21 mouse cellular contexts compared by ENCODE assay signal in genomic region chr11:113268831-113269319, GRCm38 (mm10).
DNase-seq lines count a peak whose midpoint lies in the region; TF ChIP-seq lines count a peak whose summit lies in the region.
"Had no signal": no experiment of that assay in that cellular context is flagged by ENCODE, and none has a peak within 500 bp of the region (broad histone marks: within the 10 kb centered on the region; RNA-seq: fewer than 3 reads in every experiment).

No protein-coding gene starts in this region.

- H3K4me1 ChIP-seq in embryonic fibroblast, embryonic 13.5 days (ENCODE audit: control insufficient read depth, insufficient read depth, low read length), result peaks cover 11% of the 10 kb centered on the region

- DNase-seq in heart, adult 11 months, result peak; percentile 94
- DNase-seq in heart, postnatal 14 days, result no peak
- DNase-seq in 3134 (ENCODE audit: extremely low read depth, insufficient read length, low spot score) (peak; percentile 80), NIH3T3 (ENCODE audit: low read depth) (peak; percentile 84)
- no peak for DNase-seq in spleen, postnatal 4 days (ENCODE audit: low spot score in 2 of 2)
- DNase-seq in kidney, postnatal 4 days, result no peak
- DNase-seq: adrenal gland, adult 8-10 months; adrenal gland, postnatal 14 days; adrenal gland, postnatal 36 days; B cell, adult 2 months; cerebellum, adult 11-12 months; cerebellum, adult 2 months; cerebellum, adult 9-10 months; cerebellum, postnatal 10 days; cerebellum, postnatal 25 days had no signal

- no peak overlapping the region for H3K4me3 ChIP-seq in embryonic fibroblast, embryonic 13.5 days (ENCODE audit: insufficient read depth, low read length)
- H3K4me3 ChIP-seq: embryonic facial prominence, embryonic 10.5 days; embryonic facial prominence, embryonic 12.5 days; erythroblast, embryonic 14.5 days; forebrain, embryonic 10.5 days; forebrain, embryonic 12.5 days had no signal

- TF ChIP-seq CTCF in embryonic fibroblast, embryonic 13.5 days (IDR thresholded peaks at IDR 0.05; ENCODE audit: borderline replicate concordance, insufficient read depth, low read length), result no peak

- intact Hi-C loops in heart, postnatal 14 days (cut with DNase I), result no loop called here

- no peak for TF ChIP-seq POLR2A in embryonic fibroblast, embryonic 13.5 days (IDR thresholded peaks at IDR 0.05; ENCODE audit: low read depth, low read length)

- peak overlapping the region; percentile 9; the same call in 1 of the 2 replicates for H3K27ac ChIP-seq in embryonic fibroblast, embryonic 13.5 days (ENCODE audit: insufficient read depth, low read length)
- H3K27ac ChIP-seq: embryonic facial prominence, embryonic 10.5 days; embryonic facial prominence, embryonic 12.5 days; forebrain, embryonic 10.5 days; forebrain, embryonic 12.5 days had no signal

Comparison
In these comparisons a context has a peak if more than half of its experiments do, and no peak if none do; other contexts are left out.
1. DNase-seq: peak in heart, adult 11 months (single experiment), 3134 (single experiment) and NIH3T3 (single experiment); none in heart, postnatal 14 days (0 of 2), spleen, postnatal 4 days (0 of 2) and kidney, postnatal 4 days (0 of 2).